Mouse (Mus musculus) E14TG2a.4 (cell line): ENCODE data around the gene Gprc5c.

Experiments
- H3K27me3 ChIP-seq: 2 replicates; pipeline ENCODE4 v1.6.1; 2014; ENCODE audit warnings: low read length, control low read depth; ENCODE audit not compliant: insufficient read depth
- H3K36me3 ChIP-seq: 2 replicates; pipeline ENCODE4 v1.6.1; 2014; ENCODE audit warnings: low read length, control low read depth; ENCODE audit not compliant: insufficient read depth
- H3K4me1 ChIP-seq: replicated peaks from 2 replicates; pipeline ENCODE4 v1.6.1; 2014; ENCODE audit warnings: low read depth, low read length, control low read depth
- H3K4me3 ChIP-seq: replicated peaks from 2 replicates; pipeline ENCODE4 v1.5.1; 2014; ENCODE audit warnings: mild to moderate bottlenecking, low read length
- H3K9me3 ChIP-seq: 2 replicates; pipeline ENCODE4 v1.6.1; 2014; ENCODE audit warnings: low read length, control low read depth
- CTCF ChIP-seq: conservative IDR thresholded peaks from 2 replicates; pipeline ENCODE4 v1.5.1; 2014; ENCODE audit warnings: low read length
- NANOG ChIP-seq: IDR thresholded peaks from 2 replicates; pipeline ENCODE4 v1.6.1; 2014; ENCODE audit warnings: borderline replicate concordance, low read length, mixed read lengths
- POU5F1 ChIP-seq: IDR thresholded peaks from 2 replicates; pipeline ENCODE4 v1.6.1; 2014; ENCODE audit warnings: low read length, borderline replicate concordance

Gene Gprc5c

GRCm38 (mm10) chr11:114877145-114877544 lies 26.2 kb downstream of the Gprc5c start:
- no peak overlapping the region for H3K4me3 ChIP-seq
- peaks cover 66% of the 10 kb centered on the region for H3K4me1 ChIP-seq
- H3K27me3 ChIP-seq = no peaks in the 10 kb centered on the region
- 0 out of 2 replicates have a peak, but pooled peaks have one; percentile 4 for TF ChIP-seq CTCF
- TF ChIP-seq NANOG = no peak
- no peaks in the 10 kb centered on the region for H3K36me3 ChIP-seq
- no peaks in the 10 kb centered on the region for H3K9me3 ChIP-seq

GRCm38 (mm10) chr11:114879666-114880065 lies 28.7 kb downstream of the Gprc5c start:
- peaks cover 49% of the 10 kb centered on the region for H3K4me1 ChIP-seq
- no peak for TF ChIP-seq CTCF
- no peak for TF ChIP-seq NANOG
- TF ChIP-seq POU5F1 = no peak
- H3K36me3 ChIP-seq = no peaks in the 10 kb centered on the region
- no peaks in the 10 kb centered on the region for H3K9me3 ChIP-seq
- H3K4me3 ChIP-seq = no peak overlapping the region
- no peaks in the 10 kb centered on the region for H3K27me3 ChIP-seq

GRCm38 (mm10) chr11:114880185-114880584 lies 29.2 kb downstream of the Gprc5c start:
- Histone ChIP-seq H3K36me3 (no peaks in the 10 kb centered on the region), H3K4me3 (no peak overlapping the region), H3K4me1 (peaks cover 44% of the 10 kb centered on the region), H3K9me3 (no peaks in the 10 kb centered on the region), H3K27me3 (no peaks in the 10 kb centered on the region)
- TF ChIP-seq CTCF (no peak), POU5F1 (no peak), NANOG (no peak)

- Histone ChIP-seq H3K36me3 (no peaks in the 10 kb centered on the region), H3K4me3 (no peak overlapping the region), H3K4me1 (peaks cover 40% of the 10 kb centered on the region), H3K9me3 (no peaks in the 10 kb centered on the region), H3K27me3 (peaks cover under 1% of the 10 kb centered on the region)
- TF ChIP-seq POU5F1 (no peak), CTCF (peak; percentile 39)
Measured at GRCm38 (mm10) chr11:114880589-114880988, 29.6 kb downstream of the Gprc5c start.

GRCm38 (mm10) chr11:114883251-114883789 lies 32.4 kb downstream of the Gprc5c start:
- Histone ChIP-seq H3K4me3 (no peak overlapping the region), H3K27me3 (peaks cover 14% of the 10 kb centered on the region), H3K4me1 (peaks cover 17% of the 10 kb centered on the region; the same call in 1 of the 2 replicates), H3K9me3 (no peaks in the 10 kb centered on the region), H3K36me3 (no peaks in the 10 kb centered on the region)
- TF ChIP-seq NANOG = no peak
- TF ChIP-seq CTCF = no peak
- TF ChIP-seq POU5F1 = no peak

GRCm38 (mm10) chr11:114884380-114885100 lies 33.6 kb downstream of the Gprc5c start:
- TF ChIP-seq CTCF (no peak), POU5F1 (no peak), NANOG (no peak)
- Histone ChIP-seq H3K4me1 (peaks cover 14% of the 10 kb centered on the region; the same call in 1 of the 2 replicates), H3K36me3 (no peaks in the 10 kb centered on the region), H3K27me3 (peaks cover 14% of the 10 kb centered on the region), H3K9me3 (no peaks in the 10 kb centered on the region), H3K4me3 (no peak overlapping the region)

GRCm38 (mm10) chr11:114889991-114890518 lies 39.1 kb downstream of the Gprc5c start, which contains the start of gene Cd300a:
TSS of gene Cd300a (plus strand) at chr11:114890041.
- TF ChIP-seq NANOG (no peak), POU5F1 (no peak), CTCF (no peak)
- Histone ChIP-seq H3K9me3 (no peaks in the 10 kb centered on the region), H3K4me1 (no peaks in the 10 kb centered on the region), H3K36me3 (no peaks in the 10 kb centered on the region), H3K4me3 (no peak within 1 kb of the TSS), H3K27me3 (peaks cover 27% of the 10 kb centered on the region)

- no peaks in the 10 kb centered on the region for H3K36me3 ChIP-seq
- peaks cover 27% of the 10 kb centered on the region for H3K27me3 ChIP-seq
- H3K9me3 ChIP-seq = no peaks in the 10 kb centered on the region
- TF ChIP-seq POU5F1 = no peak
- no peak for TF ChIP-seq NANOG
- TF ChIP-seq CTCF = no peak
- H3K4me1 ChIP-seq = no peaks in the 10 kb centered on the region
- H3K4me3 ChIP-seq = no peak overlapping the region
Measured at GRCm38 (mm10) chr11:114890542-114890941, 39.6 kb downstream of the Gprc5c start.
